Mouse (Mus musculus) bone marrow, adult 2 months (tissue): Measurements from ENCODE around the gene Man1b1.

Experiments
- CTCF ChIP-seq: fragments of 200-500 bp; IDR thresholded peaks from 2 replicates; pipeline ENCODE4 v1.5.1; 2011; ENCODE audit warnings: low read length, control low read depth; ENCODE audit not compliant: control insufficient read depth, insufficient read depth
- POLR2A ChIP-seq: fragments of 200-500 bp; IDR thresholded peaks from 2 replicates; pipeline ENCODE4 v1.6.1; 2011; ENCODE audit warnings: low read depth, mild to moderate bottlenecking, control low read depth, low read length, borderline replicate concordance; ENCODE audit not compliant: control insufficient read depth

- TF ChIP-seq CTCF (no peak), POLR2A (no peak)
These were observed 41.4 kb upstream of the Man1b1 start for GRCm38 (mm10) chr2:25290816-25291130.
